Mouse (Mus musculus) gastrocnemius, postnatal 36 days (tissue): ENCODE data around the gene Crip1. TPM values are rescaled to one million over a fixed set of nuclear protein-coding genes. Genes with fewer than 3 reads are reported as not detected.

Experiments
- DNase-seq, 2 experiments: peaks; one replicate each; pipeline ENCODE4 v3.0.0; 2022
- intact Hi-C: fragments of 180-260 bp; cut with DNase I; formaldehyde crosslinking; loops from one replicate; pipeline ENCODE4 v1.15.1; 2025
- total RNA-seq, 2 experiments: library from RNA; stranded (reverse); gene quantifications; 2 replicates each; pipeline ENCODE4 v1.2.3; 2021

The Crip1 gene
- total RNA-seq, 2 experiments from 2014 or later, result 73.5 to 88.6 TPM

DNA sequence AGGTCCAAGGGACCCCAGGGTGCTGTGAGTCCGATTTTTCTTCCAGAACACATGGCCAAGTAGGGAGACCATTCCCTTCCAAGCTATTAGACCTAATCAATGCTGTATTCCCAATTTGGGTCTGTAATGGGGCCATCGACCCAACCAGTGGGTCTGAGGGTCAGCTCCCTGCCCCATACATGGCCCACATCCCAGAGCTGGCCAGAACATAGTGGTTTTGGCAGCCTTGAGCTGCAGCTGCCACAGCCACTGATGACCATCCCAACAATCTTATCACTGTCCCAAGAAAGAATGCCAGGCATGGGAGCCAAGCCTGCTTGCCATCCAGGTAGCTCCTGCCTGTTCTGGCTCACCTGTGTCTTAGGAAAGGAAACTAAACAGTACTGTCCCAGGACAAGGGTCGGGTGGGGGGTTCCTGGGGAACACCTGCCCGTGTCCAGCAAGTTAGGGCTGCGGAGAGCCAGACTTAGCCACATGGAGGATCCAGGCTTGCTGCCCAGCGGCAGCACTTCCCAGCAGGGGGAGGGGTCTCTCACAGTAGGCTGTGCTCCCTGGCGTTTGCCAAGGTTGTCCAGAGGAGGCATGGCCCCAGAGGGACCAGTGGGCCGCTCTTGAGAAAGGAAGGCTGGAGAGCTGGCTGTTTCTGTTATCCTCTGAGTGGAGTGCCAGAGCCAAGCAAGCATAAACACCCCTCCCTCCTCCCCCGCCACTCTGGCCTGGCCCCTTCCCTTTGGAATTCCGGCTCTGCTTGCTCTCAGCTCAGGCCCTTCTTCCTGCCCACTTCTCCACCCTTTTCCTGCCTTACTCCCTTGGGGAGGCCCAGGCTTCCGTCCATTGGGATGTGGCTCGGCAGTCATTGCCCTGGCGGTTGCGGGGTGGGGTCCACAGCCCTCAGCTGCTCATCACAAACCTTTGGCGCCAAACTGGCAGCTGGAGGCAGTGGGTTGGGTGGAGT is 3.8 kb upstream of the Crip1 start:
- intact Hi-C loops, result no loop called here
- peak; percentile 74 to 83 for DNase-seq

DNA sequence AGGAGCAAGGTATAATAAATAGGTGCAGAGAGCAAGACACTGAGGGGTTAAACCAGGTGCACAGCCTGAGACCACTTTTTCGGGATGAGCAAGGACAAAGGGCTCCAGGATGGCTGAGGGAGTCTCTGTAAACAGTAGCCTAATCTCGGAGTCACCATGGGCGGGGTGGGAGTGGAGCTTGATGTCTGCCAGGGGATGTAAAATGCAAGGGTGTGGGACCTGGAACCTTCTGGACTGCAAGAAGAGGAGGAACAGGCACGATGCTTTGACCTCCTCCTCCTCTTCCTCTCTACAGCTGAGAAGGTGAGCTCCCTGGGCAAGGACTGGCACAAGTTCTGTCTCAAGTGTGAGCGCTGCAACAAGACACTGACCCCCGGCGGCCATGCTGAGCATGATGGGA is 3.0 kb upstream of the Crip1 start:
- DNase-seq, result no peak
- intact Hi-C loops, result no loop called here

DNA sequence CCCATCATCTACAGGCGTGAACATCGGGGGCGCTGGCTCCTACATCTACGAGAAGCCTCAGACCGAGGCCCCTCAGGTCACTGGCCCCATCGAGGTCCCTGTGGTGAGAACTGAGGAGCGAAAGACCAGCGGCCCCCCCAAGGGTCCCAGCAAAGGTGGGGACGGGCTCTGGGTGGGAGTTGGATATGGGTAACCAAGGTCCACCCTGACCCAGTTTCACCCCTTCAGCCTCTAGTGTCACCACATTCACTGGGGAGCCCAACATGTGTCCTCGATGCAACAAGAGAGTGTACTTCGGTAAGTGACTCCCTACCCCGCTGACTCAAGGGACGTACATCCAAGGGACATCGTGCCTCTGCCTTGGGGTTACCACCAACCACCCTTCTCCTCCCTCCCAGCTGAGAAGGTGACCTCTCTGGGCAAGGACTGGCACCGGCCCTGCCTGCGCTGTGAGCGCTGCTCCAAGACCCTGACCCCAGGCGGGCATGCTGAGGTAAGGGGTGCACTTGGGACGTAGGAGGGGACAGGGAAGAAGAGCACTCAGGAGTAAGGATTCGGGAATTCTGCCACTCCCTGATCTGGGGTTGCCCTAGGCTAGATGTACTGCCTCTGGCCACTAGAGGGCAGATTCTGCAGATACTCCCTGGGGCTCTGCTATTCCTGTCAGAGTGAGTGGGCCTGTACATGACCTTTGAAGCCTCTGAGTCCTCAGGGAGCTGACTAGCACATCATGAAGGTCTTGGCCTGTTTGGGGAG is 1.9 kb upstream of the Crip1 start:
- DNase-seq, result no peak
- intact Hi-C loops, result no loop called here

DNA sequence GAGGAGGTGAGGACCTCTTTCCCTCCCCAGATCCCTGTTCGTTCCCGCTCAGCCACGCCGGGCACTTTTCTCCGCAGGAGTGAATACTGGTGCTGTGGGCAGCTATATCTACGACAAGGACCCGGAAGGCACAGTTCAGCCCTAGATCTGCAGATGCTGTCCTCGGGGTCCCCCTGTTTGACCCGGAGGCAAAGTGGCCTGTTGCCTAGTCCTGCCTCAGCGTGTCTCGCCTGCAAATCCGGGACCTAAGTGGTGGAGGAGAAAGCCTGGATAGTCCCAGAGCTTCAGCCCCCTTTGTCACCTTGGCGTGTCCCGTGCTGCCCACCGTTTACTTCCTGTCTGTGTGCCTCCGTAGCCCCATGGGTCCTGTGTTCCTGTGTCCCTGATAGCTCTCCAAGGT is 1.2 kb upstream of the Crip1 start:
- no peak for DNase-seq
- intact Hi-C loops, result no loop called here

DNA sequence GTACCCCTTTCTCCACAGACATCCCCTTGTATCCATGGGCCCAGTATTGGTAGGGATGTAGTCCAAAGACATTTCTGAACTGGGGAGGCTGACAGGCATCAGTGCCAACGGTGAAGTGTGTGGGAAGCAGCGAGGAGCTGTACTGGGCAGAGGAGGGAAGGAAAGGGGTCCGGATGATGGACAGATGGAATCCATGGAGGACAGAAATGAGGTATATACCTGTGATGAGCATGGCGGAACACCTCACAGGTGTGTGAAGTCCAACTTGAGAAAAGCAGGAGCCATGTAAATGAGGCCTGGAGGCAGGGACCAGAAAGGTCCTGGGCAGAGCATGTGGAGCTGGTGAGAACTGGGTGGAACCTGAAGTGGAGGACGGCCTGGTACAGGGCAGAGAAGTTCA is 525 bp upstream of the Crip1 start:
- intact Hi-C loops, result no loop called here
- DNase-seq, result no peak

DNA sequence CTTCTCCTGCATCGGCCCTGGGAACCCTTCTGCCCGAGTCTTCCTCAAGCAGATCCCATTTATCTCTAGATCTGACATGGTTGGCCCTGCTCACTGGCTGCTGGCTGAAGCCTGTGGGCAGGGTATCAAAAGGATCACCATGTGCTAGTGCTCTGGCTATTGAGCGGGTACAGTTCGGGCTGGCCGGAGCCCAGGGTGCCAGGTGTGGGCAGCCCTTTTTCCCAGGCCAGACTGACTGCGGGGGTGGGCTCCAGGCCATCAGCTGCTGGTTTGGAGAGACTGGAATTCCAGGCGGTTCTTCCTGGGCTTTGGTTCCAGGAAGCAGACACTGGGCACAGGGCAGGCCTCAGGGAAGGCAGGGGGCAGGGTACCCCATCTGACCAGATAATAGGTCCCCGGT is 1.4 kb downstream of the Crip1 start:
- intact Hi-C loops, result no loop called here
- peak; percentile 64 to 67 for DNase-seq

DNA sequence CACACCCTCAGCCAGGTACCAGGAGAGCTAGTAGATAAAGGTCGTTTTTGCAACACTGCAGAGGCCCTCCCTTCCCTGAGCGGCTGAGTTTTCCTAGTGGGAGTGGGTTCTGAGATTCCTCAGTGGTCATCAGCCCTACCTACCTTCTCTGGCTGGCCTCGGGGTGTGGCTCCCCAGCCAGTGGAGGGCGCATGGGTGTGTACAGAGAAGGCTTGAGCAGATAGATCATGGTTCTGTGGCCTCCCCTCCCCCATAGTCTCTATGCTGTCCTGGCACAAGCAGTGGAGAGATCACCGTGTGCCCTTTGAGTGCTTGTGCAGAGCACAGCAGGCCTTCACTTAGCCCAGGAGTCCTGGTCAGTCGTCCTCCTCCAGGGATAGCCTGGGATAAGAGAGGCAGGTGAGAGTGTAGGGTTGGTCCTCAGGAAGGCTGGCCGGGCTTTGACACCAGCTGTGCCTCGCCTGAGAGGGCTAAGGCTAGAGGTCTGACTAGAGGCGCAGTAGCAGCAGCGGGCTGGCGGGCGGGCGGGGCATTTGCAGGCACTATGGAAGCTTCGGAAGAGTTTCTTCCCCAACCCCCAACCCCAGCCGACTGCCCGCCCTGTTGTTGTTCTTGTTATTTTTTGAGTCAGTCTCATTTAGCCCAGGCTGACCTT is 2.4 kb downstream of the Crip1 start:
- peak; percentile 44 to 60 for DNase-seq
- intact Hi-C loops, result no loop called here

DNA sequence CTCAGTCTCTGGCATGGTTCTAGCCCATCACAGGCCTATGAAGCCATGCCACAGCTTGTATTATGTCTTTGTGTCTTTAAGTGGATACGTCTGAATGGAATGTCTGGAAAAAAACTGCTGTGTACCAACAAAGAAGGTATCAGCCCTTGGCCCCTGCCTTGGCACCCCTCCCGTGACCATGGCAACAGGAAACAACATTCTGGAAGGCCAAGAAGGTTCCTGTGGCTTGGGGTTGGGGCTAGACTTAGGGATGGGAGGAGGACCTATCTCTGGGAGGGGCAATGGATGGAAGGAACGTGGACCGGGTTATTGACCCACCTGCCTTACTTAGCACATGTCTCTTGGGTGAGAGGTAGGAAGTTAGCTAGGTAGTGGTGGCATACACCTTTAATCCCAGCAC is 3.2 kb downstream of the Crip1 start:
- intact Hi-C loops, result no loop called here
- DNase-seq, result no peak

DNA sequence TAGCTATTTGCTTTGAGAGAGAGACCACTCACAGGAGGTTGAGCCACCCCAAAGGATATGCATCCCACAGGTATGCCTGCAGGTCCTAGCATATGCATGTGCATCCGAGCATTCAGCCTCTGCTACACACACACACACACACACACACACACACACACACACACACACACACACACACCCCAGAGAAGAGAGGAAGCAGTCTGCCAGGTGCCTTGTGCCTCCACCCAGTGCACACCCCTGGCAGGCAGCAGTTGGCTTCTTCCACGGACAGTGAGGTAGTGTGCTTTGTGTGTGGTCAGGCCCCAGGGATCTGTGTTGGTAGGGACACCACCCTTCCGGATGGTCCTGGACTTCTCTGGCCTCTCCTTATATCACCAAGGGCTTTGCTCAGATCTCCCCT is 3.8 kb downstream of the Crip1 start:
- DNase-seq, result peak in 1 of 2 experiments; percentile 9
- intact Hi-C loops, result loop anchor here (5.0 kb wide), 1 partner anchor 148 kb away; the partner anchor contains the start of gene Brf1

DNA sequence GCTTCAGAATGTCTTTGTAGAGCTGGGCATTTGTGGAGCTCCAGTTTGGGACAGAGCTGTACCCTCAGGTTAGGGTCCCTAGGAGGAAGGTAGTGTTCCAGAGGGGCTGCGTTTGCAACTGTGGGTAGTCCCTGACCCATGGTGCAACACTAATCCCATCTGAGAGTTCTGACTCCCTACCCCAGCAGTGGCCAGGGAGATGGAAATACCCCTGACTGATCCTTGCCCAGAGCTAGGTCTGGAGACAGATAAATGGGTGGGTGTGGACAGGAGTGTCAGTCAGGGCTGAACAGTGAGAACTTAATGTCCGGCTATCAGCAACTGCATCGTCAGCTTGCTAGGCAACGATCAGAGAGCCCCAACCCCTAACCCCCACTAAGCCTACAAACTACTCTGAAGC is 4.5 kb downstream of the Crip1 start:
- DNase-seq, result peak in 1 of 2 experiments; percentile 12
- intact Hi-C loops, result loop anchor here (5.0 kb wide), 1 partner anchor 148 kb away; the partner anchor contains the start of gene Brf1

DNA sequence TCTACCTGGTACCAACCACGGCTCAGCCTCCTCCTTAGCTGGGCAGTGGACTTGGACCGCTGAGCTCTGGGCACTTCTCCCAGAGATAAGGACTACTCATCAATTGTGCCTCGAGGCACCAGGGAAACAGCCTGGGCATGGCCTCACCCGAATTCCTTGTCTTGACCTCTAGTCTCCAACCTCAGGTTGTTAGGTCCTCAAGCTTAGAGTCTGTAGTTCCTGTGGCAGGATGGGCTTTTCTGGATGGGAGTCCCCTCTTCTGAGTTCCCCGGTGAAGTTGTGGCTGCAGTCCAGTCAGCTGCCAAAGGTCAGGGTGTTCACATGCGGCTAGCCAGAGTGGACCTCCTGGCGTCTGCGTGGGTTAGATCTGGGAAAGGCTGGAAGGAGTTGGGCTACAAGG is 4.9 kb downstream of the Crip1 start:
- intact Hi-C loops, result loop anchor here (5.0 kb wide), 1 partner anchor 149 kb away; the partner anchor contains the start of gene Brf1
- DNase-seq, result no peak

DNA sequence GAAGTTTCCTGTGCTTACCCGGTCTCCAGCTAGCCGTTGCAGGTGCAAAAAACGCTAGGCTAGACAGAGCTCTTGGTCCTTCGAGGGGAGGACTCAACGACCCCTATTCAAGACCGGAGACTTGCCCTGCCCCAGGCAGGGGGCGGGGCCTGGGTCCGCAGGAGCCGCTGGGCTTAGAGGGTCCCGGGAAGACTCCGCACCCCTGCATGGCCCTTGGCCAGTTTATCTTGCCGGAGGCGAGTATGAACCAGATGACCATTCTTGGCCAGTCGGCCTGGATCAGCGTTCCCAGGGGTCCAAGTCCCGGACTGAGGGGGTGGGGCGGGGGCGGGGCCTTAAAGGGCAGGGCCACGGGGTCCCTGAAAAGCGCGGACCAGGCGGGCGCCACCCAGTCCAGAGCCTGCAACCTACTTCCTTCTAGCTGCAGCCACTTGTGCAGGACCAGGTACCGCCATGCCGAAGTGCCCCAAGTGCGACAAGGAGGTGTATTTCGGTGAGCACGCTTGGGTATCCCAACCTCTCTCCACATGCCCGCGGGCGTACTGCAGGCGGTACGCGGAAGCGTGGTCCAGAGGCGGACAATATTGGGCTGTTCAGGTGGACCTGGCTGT is 5.7 kb downstream of the Crip1 start:
- intact Hi-C loops, result loop anchor here (5.0 kb wide), 1 partner anchor 149 kb away; the partner anchor contains the start of gene Brf1

DNA sequence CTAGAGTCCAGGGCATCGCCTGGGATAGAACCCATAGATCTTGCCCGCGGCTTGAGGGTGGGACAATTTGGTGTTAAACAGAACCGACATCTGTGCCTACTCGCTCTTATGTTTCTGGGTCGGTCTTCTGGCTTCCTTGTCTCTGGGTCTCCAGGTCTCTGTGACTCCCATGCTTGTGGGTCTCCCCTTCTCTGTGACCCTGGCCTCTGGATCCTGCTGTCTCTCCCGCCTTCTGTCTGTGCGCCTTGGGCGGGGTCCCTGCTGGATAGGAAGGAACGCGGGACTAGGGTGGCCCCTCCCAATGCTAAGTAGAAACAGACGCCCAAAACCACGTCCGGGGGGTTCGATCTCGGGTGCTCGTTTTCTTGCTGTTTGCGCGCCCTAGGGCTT is 6.2 kb downstream of the Crip1 start:
- intact Hi-C loops, result loop anchor here (5.0 kb wide), 1 partner anchor 150 kb away; the partner anchor contains the start of gene Brf1
- peak in 1 of 2 experiments; percentile 42 for DNase-seq

More for the DNA sequence above, 5.7 kb downstream of the Crip1 start:
- DNase-seq, result peak; percentile 65 to 66

DNA sequence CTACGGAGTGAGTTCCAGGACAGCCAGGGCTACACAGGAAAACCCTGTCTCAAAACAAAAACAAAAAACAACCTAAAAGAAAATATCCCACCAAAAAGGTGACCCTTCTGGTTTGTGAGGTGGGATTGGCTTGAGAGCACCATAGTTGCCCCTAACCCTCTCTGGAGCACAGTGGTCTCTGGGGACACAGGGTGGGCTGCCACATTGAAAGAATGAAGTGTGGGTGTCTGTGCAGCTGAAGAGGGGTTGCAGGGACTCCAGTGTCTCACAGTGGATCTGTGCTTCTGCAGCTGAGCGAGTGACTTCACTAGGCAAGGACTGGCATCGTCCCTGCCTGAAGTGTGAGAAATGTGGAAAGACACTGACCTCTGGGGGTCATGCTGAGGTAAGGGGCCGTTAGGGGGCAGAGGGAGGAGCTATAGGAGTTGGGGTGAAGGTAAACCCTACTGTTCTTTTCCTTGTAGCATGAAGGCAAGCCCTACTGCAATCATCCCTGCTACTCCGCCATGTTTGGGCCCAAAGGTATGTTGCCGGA is 6.9 kb downstream of the Crip1 start:
- intact Hi-C loops, result loop anchor here (5.0 kb wide), 1 partner anchor 151 kb away; the partner anchor contains the start of gene Brf1
- no peak for DNase-seq

DNA sequence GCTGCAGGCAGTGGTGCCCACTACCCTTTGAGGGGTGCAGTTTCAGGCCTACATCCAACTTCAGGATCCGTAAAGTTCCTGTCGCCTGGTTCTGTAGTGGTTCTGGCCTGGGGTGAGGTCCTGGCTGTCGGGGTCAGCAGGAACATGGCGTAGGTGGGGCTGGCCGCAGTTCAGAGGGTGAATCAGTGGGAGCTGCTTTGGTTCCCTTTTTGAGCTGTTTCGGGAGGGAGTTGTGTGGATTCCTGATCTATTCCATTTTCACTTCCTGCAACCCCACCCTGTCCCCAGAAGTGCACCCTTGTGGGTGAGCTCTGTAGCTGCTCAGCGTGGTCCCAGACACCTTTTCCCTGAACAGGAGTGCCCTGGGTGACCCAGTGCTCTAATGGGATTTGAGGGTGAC is 7.9 kb downstream of the Crip1 start:
- intact Hi-C loops, result loop anchor here (5.0 kb wide), 1 partner anchor 152 kb away; the partner anchor contains the start of gene Brf1
- peak in 1 of 2 experiments; percentile 30 for DNase-seq

DNA sequence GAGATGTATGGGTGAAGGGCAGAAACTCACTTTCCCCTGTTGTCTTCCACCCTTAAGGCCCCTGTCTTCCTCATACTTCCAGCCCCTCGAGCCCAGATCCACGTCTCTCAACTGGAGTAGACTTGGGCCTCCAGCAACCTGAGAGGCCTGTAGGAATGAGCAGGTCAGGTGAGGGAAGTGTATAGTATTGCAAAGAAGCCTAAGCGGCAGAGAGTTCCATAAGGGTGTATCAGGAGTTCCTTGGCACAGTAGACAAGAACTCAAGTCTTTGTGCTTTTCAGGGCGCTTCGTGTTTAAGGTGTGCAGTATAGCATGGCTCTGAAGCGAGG is 8.6 kb downstream of the Crip1 start:
- intact Hi-C loops, result loop anchor here (1.0 to 5.0 kb wide), 2 partner anchors 35 to 152 kb away; partner anchors contain the start of gene Brf1

DNA sequence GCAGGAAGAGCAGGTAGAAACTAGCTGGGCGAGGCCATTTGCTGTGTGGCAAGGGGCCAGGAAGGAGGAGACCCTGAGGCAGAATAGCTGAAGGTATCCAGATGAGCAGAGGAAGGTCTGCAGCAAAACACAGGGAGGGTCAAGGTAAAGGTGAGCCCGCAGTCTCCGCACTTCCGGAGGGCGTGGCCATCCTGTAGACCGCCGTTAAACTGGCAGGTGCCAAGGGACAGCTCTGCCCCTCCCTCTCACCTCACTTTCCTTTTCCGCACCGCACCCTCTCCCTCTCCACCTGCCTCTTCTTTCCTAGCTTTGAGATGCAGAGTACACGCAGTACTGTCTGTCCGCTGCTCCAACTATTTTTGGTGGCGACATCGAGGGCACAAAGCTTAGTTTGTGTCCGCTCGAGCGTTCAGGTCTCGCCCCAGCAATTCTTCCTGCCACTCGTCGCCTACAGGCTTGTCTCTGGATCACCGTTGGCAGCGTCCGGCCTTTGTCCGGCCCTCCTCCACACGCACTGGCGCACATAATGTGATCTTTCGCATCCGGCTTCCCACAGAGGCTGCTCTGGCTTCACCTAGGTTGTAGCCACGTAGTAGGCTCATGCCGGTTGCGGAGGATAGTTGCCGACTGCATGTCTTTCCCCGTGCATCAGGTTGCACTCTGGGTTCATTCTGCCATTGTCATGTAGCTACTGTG is 9.1 kb downstream of the Crip1 start:
- intact Hi-C loops, result loop anchor here (1.0 kb wide), 1 partner anchor 36 kb away; no protein-coding TSS in a partner anchor
- peak in 1 of 2 experiments; percentile 57 for DNase-seq

More for the DNA sequence above, 8.6 kb downstream of the Crip1 start:
- no peak for DNase-seq

DNA sequence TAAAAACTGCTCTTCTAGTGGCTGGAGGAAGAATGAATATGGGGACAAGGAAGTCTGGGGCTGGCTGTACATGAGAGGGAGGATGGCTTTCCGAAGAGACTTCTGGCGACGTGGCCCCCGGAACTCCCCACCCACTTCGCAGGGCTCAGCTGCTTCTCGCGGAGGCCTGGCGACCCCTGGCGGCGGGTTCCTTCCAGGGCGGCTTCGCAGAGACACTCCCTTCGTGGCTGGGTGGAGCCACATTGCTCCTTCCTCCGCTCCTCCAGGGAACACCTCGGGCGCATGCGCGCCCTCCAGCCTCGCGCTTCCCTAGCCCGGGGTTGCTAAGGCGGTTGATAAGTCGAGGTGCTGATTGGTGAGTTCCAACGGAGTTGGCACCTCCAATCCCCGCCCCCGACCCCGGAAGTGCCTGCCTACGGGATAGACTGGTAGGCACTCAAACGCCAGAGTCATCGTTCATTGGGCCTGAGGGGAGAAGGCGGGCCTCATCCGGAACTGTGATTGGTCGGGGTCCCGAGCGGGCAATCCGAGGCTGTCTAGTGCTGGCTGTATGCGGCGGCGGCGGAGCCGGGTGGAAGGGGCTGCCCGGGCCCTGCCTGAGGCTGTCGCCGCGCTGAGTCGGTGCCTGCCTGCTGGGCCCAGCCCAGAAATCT is 9.9 kb downstream of the Crip1 start, which contains the start of gene Tedc1:
Gene Tedc1, plus strand, starts transcription at position 535 of the 653 bp plus-strand sequence.
- intact Hi-C loops, result loop anchor here (1.0 kb wide), 1 partner anchor 37 kb away; no protein-coding TSS in a partner anchor

More for the DNA sequence above, 9.9 kb downstream of the Crip1 start, which contains the start of gene Tedc1:
- DNase-seq, result peak; percentile 98 to 100
